Mouse (Mus musculus) lung, postnatal 36 days (tissue): ENCODE data around the gene Cldn13.

ENCODE experiments used
- DNase-seq: peaks from one replicate; pipeline ENCODE4 v3.0.0; 2022; ENCODE audit warnings: mixed read lengths

Cldn13 gene

DNA sequence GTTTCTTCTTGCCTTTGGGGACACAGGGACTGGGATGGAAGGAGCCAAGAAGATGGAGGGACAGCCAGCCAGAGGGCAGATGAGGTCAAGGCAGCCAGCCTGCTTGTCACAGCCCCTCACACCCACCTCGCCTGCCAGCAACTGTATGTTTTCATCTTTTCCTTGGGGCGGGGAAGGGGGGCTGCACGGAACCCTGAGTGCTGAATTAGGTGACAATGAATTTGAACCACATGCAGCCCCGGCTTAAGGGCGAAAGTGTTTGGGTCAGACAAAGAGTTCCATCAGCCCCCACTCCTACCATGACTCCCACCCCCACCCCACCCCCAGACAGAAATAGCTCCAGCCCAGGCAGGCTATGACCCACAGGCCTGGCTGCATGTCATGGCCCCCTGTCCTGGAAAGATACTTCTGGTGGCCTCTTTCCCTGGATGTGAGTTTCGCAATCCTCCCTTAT, 24.7 kb downstream of the Cldn13 start:
- peak; percentile 72 for DNase-seq

DNA sequence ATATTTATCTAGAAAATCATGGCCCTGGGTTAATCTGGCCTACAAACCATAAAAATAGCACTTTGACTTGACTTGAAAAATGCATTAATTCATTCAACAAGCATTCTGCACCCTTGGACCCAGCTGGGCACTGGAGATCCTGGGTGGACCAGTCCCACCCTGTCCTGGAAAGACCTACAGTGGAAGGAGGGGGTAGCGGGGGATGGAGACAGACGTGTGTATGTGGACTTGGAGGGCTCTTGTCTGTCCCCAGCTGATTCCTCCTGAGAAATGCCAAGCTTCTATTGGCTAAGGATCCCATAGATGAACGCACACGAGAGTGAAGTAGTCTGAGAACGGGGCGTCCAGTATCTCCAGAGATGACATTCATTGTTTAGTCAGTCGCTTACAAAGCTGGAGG, 26.8 kb downstream of the Cldn13 start:
- peak; percentile 66 for DNase-seq

DNA sequence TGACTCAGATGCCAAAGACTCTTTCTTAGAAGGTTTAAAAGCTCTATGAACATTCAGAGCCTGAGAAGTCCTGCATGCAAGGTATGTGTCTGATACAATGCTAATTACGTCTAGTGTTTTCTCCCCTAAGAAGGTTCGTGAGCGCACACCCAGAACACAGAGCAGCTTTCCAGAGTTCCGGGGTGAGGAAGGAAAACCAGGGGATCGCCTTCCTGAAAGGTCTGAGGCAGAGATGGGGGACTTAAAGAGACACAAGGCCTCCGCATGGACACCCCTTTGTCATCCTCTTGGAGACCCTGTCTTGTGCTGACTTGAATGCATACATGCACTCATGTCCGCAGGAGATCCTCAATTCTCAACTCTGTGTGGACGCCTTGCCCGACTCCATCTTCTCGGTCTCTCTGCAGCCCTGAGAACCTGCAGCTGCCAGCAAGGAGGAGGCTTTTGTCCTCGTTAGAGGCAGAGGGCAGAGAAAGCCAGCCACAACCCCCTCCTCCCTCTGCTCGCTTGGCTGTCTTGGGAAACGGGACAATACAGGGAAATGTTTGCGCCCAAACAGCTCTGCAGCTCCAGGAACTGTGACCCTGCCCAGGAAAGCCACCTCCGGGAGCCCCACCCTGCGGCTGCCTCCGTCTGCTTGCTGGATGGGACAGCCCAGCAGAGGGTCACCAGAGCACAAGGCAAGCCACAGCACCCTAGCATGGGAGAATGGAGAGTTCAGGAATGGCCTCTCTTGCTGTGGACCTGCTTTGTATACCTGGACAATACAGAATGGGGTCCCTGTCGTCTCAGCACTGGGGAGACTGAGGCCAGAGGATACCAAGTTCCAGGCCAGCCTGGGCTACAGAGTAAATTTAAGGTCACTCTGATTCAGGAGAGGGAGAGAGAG, 27.6 kb downstream of the Cldn13 start:
- DNase-seq = peak; percentile 90

DNA sequence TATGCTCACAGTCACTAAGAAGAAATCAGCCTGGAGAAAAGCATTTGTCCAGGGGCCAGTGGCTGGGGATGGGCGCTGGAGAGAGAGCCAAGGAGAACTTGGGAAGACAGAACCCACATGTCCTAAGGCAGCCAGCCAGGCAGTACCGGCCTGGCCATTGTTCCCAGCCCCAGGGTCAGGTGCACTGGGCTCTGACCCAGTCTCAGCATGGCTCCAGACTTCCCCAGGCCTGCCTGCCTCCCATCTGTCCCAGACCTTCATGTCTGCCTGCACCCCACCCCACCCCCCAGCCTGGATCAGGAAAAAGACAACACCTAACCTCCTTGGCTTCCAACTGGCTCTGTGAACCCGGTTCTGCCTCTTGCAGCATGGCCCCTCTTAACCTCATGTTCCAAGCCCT, 32.2 kb downstream of the Cldn13 start:
- DNase-seq = peak; percentile 46

DNA sequence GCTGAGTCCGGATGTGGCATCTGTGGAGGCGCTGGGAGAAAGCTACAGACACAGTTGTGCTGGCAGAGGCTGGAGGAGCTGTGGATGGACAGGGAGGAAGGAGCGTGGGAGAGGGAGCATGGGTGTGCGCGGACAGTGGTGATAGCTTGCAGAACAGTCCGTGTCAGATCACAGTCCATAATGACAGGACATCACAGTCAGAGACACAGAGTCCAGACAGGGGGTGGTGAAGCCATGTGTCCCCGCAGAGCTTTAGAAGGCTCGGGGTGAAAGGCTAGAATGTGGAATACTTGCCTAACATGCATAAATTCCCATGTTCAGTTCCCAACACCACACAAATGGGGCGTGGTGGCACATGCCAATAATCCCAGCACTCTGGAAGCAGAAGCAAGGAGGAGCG, 38.5 kb downstream of the Cldn13 start:
- DNase-seq = peak; percentile 53

DNA sequence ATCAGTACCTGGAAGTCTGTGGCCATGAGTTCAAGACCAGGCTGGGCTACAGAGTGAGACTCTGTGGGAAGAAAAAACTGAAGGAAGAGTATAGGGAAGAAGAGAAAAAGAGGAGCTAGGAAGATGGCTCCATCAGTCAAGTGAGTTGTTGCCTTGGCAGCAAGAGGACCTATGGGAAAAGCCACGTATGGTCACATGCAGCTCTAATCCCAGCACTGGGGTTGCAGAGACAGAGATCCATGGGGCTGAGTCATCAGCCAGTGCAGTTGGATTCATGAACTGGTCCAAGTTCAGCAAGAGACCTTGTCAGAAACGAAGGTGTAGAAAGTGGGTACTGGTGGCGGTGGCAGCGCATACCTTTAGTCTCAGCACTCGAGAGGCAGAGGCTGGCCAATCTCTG, 40.1 kb downstream of the Cldn13 start:
- no peak for DNase-seq

DNA sequence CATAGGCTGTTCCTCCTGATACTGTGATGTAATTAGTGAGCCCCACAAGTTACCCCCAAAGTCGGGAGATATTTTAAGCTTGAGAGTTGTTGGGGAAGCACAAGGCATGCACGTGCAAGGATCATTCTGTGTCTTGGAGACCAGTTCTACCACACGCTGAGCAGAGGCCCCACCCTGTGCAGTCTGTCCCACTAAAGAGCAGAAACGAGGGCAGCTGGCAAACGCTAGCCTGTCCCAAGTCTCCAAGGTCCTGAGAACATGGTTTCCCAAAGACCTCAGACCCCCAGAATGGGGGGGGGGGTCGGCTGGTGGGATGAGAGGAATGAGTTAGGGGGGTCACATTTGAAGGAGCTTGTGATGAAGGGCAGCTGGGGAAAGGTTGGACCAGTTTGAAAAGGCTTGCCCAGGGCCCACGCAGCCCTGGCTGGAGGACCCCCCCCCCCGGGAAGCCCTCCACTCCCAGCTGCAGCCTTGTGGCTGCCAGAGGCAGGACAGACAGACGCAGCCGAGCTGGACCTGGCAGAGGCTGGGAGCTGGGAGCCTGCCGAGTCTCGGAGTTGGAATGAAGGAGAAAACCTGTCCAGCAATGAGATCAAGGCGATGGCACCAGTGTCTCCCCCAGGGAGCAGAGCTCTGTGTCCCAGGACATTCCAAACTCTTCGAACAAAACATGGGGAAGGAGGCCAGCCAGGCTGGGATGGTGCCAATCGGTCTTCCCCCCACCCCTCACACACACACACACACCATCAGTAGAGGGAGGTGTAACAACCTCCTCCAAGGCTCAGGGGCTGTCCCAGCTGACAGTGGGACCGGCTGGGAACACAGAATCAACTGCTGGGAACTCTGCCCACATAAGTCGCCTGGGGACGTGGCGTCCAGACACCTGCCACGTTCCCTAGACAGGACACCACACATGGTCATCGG, 41.1 kb downstream of the Cldn13 start:
- peak; percentile 71 for DNase-seq

DNA sequence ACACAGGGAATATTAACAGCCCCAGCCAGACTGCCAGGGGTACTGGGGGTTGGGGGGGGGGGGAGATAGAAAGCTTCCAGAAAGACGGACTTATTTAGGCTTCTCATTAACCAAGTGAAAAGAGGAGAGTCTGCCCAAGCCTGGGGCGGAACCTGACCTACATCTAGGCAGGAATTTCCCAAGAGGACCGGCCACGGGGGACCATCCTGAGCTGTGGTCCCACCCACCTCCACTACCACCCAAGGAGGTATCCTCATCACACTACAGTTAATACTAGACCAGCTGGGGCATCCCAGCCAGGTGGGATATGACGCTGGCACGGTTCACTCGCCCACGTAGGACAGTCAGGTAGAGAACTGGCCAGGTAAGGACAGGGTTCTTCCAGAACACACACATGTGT, 42.3 kb downstream of the Cldn13 start:
- DNase-seq = no peak

DNA sequence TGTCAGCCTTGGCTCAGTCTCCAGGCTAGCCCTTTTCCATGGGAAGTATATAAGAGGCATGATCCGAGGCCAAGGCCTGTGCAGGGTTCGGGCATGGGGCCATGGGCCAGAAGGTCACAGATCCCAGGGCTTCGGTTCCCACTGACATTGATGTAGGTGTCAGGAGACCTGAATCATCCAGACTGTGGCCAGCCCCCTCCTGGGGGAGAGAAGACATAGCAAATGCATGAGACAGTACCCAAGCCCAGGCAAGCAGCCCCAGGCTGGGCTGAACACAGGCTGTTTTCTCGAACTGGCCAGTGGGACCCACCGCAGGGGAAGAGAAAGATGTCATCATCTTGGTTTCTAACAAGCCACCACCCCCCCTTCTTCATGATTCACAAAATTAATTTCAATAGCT, 42.7 kb downstream of the Cldn13 start:
- no peak for DNase-seq

DNA sequence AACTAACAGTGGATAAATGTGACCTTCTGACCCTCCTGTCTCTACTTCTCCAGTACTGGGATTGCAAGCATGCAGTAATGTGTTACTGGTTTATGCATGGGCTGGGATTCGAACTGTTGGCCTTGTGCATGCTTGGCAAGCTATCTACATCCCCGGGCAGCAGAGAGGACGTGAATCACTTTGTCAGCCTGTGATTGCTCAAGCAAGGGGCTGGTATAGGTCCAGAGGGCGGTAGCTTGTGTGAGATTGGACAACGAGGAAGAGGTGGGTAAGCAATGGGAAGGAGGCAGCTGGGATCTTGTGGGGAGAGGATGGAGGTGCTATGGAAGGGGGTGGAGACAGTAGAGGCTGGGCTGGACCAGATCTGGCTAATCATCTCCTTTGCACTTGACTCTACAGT, 46.8 kb downstream of the Cldn13 start:
- no peak for DNase-seq

DNA sequence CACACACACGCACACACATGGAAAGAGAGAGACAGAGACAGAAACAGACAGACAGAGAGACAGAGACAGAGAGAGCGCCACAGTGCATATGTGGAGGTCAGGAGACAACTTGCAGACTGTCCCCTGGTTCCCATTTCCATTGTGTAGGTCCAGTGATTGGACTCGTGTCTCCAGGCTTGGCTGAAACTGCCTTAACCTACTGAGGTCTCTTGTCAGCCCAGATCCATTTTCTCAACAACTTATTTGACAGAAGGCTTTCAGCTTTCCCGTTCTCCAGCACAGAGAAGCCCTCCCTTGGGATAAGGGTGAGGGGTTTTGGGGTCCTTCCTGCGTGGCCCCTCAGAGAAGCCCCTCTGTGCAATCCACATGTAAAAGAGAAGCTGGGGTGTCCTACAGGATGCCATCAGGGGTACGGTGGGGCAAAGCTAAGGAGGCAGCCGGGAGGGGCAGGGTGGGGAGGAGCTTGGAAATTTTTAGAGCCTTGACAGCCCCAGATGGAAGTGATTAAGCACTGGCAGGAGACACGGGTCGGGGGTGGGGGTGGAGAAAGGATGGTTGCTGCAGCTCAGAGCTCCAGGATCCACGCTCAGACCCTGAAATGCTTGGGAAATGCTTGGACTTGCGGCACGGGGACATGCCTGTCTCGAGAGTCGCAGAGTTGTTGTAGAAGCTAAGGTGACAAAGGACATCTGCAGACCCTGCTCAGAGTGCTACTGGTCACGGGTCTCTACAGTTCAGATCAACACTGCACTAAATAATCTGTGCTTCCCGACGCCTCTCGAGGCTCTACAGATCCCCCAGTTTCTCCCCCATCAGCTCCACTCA, 47.8 kb downstream of the Cldn13 start:
- DNase-seq = no peak

DNA sequence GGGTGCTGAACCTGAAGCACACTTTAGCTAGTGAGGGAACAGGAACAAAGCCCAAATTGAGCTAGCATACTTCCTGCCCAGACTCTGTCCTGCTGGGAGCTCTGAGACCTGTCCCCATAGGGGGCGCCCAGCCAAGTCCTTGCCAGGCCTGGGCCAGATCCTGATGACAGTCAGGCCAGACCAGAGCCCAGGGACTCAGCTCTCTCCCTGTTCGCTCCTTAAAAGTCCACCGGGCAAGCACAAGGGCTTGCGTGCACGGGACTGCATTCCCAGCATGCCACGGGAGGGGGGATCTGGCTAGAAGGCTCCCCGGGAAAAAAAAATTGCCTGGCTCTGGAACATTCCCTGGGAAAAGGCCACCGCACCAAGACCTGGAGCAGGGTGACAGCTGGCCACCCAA, 50.2 kb downstream of the Cldn13 start:
- peak; percentile 67 for DNase-seq
